Mouse (Mus musculus) erythroblast, adult 5-6 weeks (primary cell): Measurements from ENCODE around the gene Atp6v1b1. TPM values are rescaled to one million over a fixed set of nuclear protein-coding genes. Genes with fewer than 3 reads are reported as not detected.
"Not testable (repeated sequence)": the region's sequence is repeated elsewhere in the genome, so short reads cannot be mapped to it uniquely, and the experiment has no call there.

Experiments
- ATAC-seq: replicated peaks from 2 replicates; pipeline ENCODE4 v1.8.0; 2016; ENCODE audit warnings: moderate number of reproducible peaks, mild to moderate bottlenecking, moderate TSS enrichment, inconsistent platforms; ENCODE audit not compliant: poor library complexity, low FRiP score, severe bottlenecking
- total RNA-seq, 2 experiments: library from RNA; stranded (forward) in 1 of 2; stranded (reverse) in 1 of 2; fragments of 150-400 nt in 1 of 2; fragments of 200-764, 138-1000 nt in 1 of 2; gene quantifications; 2 replicates each; pipeline versions ENCODE4 v1.2.3 to v1.2.4; 2015 to 2017; ENCODE audit warnings: low replicate concordance in 2 of 2

The Atp6v1b1 gene
- total RNA-seq, 2 experiments from 2014 or later: not detected

DNA sequence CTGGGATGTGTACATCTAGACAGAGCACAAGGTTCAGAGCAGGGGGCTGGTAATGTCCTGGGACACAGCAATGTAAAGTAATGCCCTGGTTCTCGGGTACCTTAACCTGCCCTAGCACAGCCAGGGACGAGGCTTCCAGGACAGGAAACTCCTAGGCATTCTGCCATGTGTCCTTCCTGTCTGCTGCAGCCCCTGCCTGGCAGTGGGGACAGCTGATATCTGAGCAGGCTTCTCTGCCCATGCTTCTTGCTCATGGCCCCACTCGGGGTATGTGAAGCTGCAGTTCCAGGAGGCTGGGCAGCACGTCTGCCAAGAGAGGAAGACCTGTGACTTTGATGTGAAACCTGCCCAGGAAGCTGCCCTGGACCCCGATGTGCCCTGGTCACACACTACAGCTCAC, 25.7 kb downstream of the Atp6v1b1 start:
- no peak for ATAC-seq

DNA sequence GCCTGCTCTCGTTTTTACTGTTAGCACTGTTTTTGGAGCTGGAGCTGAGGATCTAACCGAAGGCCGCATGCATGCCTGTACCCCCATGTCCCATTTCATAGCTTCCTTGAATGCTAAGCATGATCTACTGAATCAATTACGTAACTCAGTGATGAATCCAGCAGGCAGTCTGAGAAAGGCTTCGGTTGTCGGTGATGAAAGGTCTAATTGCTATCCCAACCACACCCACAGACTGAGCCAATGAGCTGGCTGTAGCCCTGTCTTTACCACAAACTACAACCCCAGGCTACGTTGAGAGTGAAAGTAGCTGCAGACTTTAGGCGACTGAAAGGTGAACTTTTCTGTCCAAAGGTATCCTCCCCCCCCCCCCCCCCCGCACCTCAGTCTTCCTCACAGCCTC, 31.3 kb downstream of the Atp6v1b1 start:
- no peak for ATAC-seq

DNA sequence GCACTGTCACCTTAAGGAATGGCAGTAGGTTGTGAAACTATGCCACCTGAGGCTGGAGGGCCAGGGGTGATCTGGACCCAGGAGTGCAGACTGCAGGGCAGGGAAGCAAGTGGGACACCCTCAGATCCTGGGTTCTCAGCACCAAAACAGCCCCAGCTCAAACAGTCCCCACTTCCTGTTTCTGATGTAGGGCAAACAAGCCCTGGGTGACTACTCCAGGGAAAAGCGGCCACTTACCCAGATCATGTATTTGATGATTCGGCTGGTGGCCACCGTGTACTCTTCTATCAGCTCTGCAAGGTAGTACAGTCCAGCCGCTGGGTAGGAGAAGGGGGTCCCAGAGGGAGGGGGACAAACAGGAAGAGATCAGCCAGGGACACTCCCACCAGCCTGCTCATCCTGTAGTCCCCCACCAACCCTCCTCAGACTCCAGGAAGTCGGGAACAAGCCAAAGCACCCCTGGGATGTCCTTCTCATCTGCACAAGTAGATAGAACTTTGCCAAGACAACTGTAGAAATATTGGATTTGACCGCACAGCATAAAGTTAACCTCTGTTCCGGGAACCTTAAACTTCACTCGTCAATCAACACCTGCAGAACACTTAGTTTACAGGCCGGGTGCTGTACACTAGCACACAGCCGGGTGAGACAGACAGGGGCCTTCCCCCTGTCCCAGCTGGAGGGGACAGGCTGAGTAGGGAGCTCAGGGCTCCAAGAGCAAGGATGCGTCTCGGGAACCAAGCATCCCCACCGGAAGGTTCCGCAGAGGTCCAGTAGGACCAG, 32.2 kb downstream of the Atp6v1b1 start:
- ATAC-seq: peak; percentile 21; the same call in 1 of the 2 replicates

DNA sequence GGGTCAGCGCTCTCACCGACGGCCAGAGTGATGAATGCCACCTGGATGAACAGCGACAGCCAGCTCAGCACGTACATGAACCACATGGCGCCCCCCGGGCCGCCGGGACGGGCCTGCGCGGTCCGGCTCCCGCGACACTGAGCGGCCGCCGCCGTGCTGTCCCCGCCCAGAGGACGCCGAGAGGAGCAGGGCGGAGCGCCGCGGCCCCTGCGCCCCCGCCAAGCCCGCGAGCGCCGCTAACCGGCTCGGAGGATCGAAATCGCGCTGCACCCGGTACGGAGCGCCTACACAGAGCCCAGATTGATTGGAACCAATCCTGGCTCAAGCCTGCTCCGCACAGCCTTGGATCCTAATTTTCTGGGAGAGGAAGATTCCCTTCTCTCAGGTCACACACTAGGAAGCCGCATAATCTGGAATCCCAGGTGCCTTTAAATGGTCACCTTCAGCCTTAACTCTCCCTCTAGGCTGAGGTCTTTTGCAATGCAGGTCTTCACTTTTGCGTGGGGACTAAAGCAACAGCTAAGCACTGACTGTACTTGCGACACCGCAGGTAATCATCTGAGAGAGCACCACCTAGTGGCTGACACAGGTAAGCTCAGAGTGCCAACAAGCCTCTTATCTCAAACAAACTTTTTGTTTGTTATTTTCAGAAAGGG, 33.0 kb downstream of the Atp6v1b1 start, which contains the start of gene Tex261:
TSS of gene Tex261 (minus strand) at position 176 of the 656 bp plus-strand sequence.
- peak; percentile 75 for ATAC-seq

DNA sequence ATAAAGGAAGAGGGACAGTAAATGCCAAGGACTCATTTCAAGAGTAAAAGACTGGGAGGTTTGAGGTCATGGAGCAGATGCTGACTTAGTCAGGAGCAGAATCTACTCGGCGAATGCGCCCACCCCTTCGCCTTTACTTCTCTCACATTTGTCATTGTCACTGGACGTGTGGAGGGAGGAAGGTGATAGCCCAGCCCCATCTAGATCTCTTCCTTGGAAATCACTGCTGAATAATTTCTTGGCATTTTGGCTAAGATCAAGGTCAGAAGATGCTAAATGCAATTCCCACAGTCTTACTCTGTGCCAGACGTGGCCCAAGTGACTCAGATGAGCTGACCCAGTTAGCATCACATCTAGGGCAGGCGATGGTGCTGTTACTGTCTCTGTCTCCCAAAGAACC, 35.5 kb downstream of the Atp6v1b1 start:
- no peak for ATAC-seq

DNA sequence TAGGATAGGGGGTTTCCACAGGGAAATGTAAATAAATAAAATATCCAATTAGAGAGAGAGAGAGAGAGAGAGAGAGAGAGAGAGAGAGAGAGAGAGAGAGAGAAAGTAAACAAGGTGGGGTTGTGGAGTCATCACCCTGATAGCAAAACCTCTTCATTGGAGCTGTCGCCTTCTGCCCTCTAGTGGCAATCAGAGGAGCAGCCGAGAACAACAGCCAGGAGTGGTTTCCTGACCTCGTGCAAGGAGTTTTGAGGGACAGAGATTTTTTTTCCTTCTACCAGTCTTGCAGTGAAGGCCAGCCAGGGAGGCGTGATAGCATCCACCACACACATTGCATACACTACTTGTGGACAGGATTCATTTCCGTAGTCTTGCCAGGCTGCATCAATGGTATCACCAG, 36.2 kb downstream of the Atp6v1b1 start:
- peak; percentile 65 for ATAC-seq

DNA sequence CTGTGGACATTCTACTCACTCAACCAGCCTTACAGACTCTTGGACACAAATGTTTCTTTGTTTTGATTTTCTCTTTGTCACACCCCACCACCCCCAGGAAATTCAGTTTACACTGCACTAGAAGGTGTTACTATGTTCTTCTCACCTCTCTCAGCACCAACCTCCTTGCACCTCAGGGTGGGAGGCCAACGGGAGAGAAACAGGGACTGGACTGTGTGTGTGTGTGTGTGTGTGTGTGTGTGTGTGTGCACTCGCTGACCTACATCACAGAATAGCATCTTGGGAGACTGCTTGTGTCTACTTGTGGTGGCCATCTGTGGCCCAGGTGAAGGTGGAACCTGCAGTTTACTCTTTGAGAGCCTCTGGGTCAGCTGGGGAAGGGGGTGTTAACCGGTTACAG, 43.6 kb downstream of the Atp6v1b1 start:
- no peak for ATAC-seq

DNA sequence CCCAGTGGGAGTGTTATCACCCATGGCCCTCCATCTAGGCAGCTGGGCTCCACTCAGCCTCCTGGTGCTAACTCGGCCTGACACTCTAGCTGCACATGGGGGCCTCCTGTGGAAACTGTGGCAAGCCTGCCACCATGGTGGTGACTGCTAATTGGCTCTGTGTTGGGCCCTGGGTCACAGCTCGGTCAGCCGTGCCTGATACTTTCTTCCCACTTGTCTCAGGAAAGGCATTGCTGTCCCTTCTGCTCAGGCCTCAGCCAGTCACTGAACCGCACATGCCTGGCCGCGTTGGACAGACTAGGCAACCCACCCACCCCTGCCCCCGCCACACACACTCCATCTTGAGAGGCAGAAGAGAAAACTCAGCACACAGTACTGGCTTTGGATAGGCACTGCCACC, 45.8 kb downstream of the Atp6v1b1 start:
- no peak for ATAC-seq

DNA sequence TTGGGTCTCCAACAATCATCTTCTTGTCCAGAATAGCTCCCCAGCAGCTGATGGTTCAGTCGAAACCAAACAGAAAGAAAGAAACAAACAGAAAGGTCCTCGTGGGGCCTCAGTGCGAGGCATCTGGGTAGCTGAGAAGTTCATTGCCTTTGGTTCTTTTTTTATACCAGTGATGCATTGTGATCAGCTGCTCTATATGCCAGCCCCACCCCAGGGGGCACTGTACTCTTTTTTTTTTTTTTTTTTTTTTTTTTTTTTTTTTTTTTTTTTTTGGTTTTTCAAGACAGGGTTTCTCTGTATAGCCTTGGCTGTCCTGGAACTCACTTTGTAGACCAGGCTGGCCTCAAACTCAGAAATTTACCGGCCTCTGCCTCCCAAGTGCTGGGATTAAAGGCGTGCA, 47.7 kb downstream of the Atp6v1b1 start:
- not testable (repeated sequence) for ATAC-seq

DNA sequence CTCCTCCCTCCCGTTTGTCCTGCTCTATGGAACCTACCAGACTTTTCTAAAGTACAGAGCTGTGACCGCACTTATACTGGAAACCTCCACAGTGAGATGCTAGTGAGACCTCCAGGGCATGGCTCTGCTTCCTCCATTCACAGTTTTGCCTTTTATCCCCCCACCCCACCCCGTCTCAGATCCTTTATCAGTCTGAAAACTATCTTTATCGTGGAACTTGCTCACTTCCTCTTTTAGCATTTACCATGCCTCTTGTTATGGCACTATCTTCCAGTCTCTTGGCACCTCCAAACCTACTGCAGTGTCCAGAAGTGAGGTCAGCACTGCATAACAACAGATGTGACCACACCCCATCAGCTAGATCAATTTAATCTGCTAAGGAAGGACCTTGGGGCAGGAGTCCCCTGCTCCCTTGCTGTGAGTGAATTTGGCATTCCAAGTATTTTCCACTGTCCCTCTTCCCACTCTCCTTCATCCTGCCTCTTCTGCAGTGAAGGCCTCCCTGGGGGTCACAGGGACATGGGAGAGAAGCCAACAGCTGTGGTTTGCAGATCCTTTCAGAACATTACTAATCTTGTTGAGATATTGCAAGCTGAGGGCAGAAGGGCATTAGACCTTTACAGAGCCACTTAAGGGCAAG, 48.6 kb downstream of the Atp6v1b1 start:
- ATAC-seq: no peak

DNA sequence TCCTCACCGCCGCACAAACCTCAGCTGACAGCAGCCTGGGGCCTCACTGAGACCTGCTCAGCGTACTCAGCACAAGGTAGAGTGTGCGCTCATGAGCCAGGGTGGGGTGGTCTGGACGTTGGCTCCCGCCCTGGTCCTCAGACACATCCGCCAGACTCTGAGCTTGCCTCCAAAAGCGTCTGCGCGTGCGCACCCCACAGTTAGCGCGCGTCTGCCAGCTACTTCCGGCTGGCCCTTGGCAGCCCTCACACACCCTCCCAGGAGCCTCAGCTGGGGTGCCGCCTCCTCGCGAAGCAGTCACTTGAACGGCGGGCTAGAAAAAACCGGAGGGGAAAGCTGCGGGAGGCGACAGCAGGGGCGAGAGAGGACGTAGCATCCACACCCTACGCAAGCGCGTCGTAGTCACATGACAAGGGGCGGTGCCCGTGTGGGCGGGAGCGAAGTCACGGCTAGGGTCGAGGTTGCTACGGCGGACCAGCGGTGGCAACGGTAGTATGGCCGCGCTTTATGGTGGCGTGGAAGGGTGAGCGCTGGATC, 52.0 kb downstream of the Atp6v1b1 start, which contains the start of gene Nagk:
TSS of gene Nagk (plus strand) at position 223 of the 537 bp plus-strand sequence.
- ATAC-seq: peak; percentile 93

DNA sequence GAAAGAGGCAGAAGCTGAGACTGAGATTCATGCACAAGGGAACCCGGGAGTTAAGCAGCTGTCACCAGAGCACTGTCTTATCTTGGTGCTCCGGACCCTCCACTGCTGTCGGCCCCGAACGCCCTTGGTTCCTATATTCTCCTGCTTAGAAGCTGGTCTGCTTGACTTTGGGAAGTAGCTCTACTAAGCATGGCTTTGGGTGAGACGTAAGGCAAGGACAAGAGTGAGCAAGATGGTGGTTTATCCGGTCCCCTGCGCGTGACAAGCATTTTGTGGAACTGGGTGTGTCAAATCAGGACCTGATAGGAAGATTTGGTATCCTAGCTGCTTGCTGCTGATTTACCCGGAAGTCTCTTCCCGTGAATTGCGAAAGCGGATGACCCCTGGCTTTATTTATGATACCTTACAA, 52.7 kb downstream of the Atp6v1b1 start:
- no peak for ATAC-seq

DNA sequence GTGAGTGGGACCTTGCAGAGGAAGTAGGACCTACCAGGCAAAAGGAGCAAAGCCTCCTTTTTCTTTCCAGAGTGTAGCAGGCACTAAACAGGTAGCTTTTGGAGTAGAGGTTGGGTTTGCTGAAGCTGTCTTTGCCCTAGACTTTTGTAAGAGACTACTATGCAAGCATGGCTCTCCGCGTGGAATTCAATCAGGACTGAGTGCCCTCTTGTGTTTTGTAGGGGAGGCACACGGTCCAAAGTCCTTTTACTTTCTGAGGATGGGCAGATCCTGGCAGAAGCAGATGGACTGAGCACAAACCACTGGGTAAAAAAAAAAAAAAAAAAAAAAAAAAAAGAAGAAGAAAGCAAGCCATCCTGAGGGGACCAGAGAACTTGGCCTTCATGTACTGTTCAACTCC, 53.9 kb downstream of the Atp6v1b1 start:
- ATAC-seq: no peak

DNA sequence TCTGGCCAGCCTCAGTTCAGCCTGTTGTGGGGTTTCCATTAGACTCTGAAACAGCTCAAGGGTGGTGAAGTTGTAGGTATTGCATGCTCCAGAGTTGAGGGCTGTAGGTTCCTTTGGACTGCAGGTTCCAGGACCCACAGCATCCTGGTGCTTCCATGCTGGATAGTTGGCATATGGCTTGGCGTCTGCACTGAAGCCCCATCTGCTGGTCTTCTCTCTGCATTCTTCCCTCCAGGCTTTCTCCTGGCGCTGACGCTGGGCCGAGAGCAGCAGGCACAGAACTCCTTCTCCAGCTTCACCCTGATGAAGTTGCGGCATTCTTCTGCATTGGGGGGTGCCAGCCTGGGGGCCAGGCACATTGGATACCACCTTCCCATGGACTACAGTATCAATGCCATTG, 59.2 kb downstream of the Atp6v1b1 start:
- ATAC-seq: no peak

DNA sequence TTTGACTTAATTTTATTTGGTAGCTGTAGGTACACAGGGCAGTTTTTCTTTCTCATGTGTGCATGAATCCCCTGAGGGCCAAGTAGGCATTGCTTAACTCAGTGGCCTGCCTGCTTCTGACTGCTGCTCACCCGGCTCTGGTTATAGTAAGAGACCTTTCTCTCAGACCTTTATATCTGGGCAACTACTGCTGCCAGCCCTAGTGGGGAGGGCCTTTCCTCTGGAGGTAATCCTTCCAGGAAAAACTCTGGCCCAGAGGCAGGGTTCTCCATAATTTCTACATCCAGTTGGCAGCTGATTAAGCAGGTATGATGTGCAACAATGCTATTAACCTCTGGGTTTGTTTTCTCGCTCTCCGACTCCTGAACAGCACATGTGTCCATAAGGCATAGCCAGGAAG, 60.1 kb downstream of the Atp6v1b1 start:
- no peak for ATAC-seq

Other genes starting within 250 kb of the Atp6v1b1 start
- gene Dguok, start 236.0 kb upstream of the Atp6v1b1 start, total RNA-seq (2015; ENCODE audit: low replicate concordance): 20.7 and 23.1 TPM in 2 replicates
- 22.9 and 25.4 TPM in 2 replicates for gene Dguok, start 236.0 kb upstream of the Atp6v1b1 start, total RNA-seq (2017; ENCODE audit: low replicate concordance)
- not detected in 2 replicates for gene Actg2, start 206.7 kb upstream of the Atp6v1b1 start, total RNA-seq (2015; ENCODE audit: low replicate concordance)
- gene Actg2, start 206.7 kb upstream of the Atp6v1b1 start, total RNA-seq (2017; ENCODE audit: low replicate concordance): not detected in 2 replicates
- gene Stambp, start 170.3 kb upstream of the Atp6v1b1 start, total RNA-seq (2015; ENCODE audit: low replicate concordance): 9.8 and 17.7 TPM in 2 replicates
- 2.5 and 4.3 TPM in 2 replicates for gene Stambp, start 170.3 kb upstream of the Atp6v1b1 start, total RNA-seq (2017; ENCODE audit: low replicate concordance)
- not detected in 2 replicates for gene Clec4f, start 86.8 kb upstream of the Atp6v1b1 start, total RNA-seq (2015; ENCODE audit: low replicate concordance)
- not detected in 2 replicates for gene Clec4f, start 86.8 kb upstream of the Atp6v1b1 start, total RNA-seq (2017; ENCODE audit: low replicate concordance)
- not detected in 2 replicates for gene Cd207, start 65.1 kb upstream of the Atp6v1b1 start, total RNA-seq (2015; ENCODE audit: low replicate concordance)
- gene Cd207, start 65.1 kb upstream of the Atp6v1b1 start, total RNA-seq (2017; ENCODE audit: low replicate concordance): not detected in 2 replicates
- not detected in 2 replicates for gene Vax2, start 31.7 kb upstream of the Atp6v1b1 start, total RNA-seq (2015; ENCODE audit: low replicate concordance)
- gene Vax2, start 31.7 kb upstream of the Atp6v1b1 start, total RNA-seq (2017; ENCODE audit: low replicate concordance): not detected in 2 replicates
- not detected in 2 replicates for gene Ankrd53, start 19.7 kb downstream of the Atp6v1b1 start, total RNA-seq (2015; ENCODE audit: low replicate concordance)
- not detected in 2 replicates for gene Ankrd53, start 19.7 kb downstream of the Atp6v1b1 start, total RNA-seq (2017; ENCODE audit: low replicate concordance)
- gene Tex261, start 32.8 kb downstream of the Atp6v1b1 start, total RNA-seq (2015; ENCODE audit: low replicate concordance): 14.2 and 28.2 TPM in 2 replicates
- gene Tex261, start 32.8 kb downstream of the Atp6v1b1 start, total RNA-seq (2017; ENCODE audit: low replicate concordance): 8.1 and 8.6 TPM in 2 replicates
- 1.9 and 7.9 TPM in 2 replicates for gene Nagk, start 52.0 kb downstream of the Atp6v1b1 start, total RNA-seq (2015; ENCODE audit: low replicate concordance)
- 3.5 and 3.9 TPM in 2 replicates for gene Nagk, start 52.0 kb downstream of the Atp6v1b1 start, total RNA-seq (2017; ENCODE audit: low replicate concordance)
- 0.19 and 1.9 TPM in 2 replicates for gene Paip2b, start 88.8 kb downstream of the Atp6v1b1 start, total RNA-seq (2015; ENCODE audit: low replicate concordance)
- 2.7 and 3.5 TPM in 2 replicates for gene Paip2b, start 88.8 kb downstream of the Atp6v1b1 start, total RNA-seq (2017; ENCODE audit: low replicate concordance)
- gene Zfp638, start 124.1 kb downstream of the Atp6v1b1 start, total RNA-seq (2015; ENCODE audit: low replicate concordance): 34.9 and 82.2 TPM in 2 replicates
- gene Zfp638, start 124.1 kb downstream of the Atp6v1b1 start, total RNA-seq (2017; ENCODE audit: low replicate concordance): 82.6 and 96.5 TPM in 2 replicates